Mouse (Mus musculus) forebrain, embryonic 13.5 days (tissue): ENCODE results near the gene Ggn. TPM values are rescaled to one million over a fixed set of nuclear protein-coding genes. Genes with fewer than 3 reads are reported as not detected.
A peak's percentile ranks its signal among the peaks of the same experiment; 100 is the strongest.
"Not testable (repeated sequence)": the region's sequence is repeated elsewhere in the genome, so short reads cannot be mapped to it uniquely, and the experiment has no call there.

Source experiments
- ATAC-seq: fragments of 200-750 bp; cut with Nextera tagmentation; 2 replicates; pipeline ENCODE4 v1.8.0; 2017
- H3K27ac ChIP-seq: fragments of 300-500 bp; sonication (generic); 2 replicates; pipeline ENCODE4 v1.5.1; 2015; ENCODE audit warnings: inconsistent platforms, mild to moderate bottlenecking, moderate library complexity
- H3K27me3 ChIP-seq: fragments of 300-500 bp; sonication (generic); 2 replicates; pipeline ENCODE4 v1.6.1; 2015; ENCODE audit warnings: mild to moderate bottlenecking, inconsistent platforms
- H3K36me3 ChIP-seq: fragments of 300-500 bp; sonication (generic); 2 replicates; pipeline ENCODE4 v1.6.1; 2015; ENCODE audit warnings: mild to moderate bottlenecking, inconsistent platforms; ENCODE audit not compliant: poor library complexity, severe bottlenecking
- H3K4me1 ChIP-seq: fragments of 300-500 bp; sonication (generic); 2 replicates; pipeline ENCODE4 v1.6.1; 2015; ENCODE audit warnings: inconsistent platforms
- H3K4me2 ChIP-seq: fragments of 300-500 bp; sonication (generic); 2 replicates; pipeline ENCODE4 v1.6.1; 2015; ENCODE audit warnings: inconsistent platforms, mild to moderate bottlenecking, moderate library complexity
- H3K4me3 ChIP-seq: fragments of 300-500 bp; sonication (generic); 2 replicates; pipeline ENCODE4 v1.5.1; 2015; ENCODE audit warnings: mild to moderate bottlenecking, inconsistent platforms
- H3K9ac ChIP-seq: fragments of 300-500 bp; sonication (generic); 2 replicates; pipeline ENCODE4 v1.6.1; 2015; ENCODE audit warnings: mild to moderate bottlenecking, inconsistent platforms
- H3K9me3 ChIP-seq: fragments of 300-500 bp; sonication (generic); replicated peaks from 2 replicates; pipeline ENCODE4 v1.6.1; 2016; ENCODE audit warnings: inconsistent platforms
- WGBS: fragments of 180-500 bp; shearing (Covaris S2); methylation state at CpG from one replicate; pipeline ENCODE4 v1.1.7; 2015; 5-methylcytosine and 5-hydroxymethylcytosine counted together
- polyA plus RNA-seq: library from polyadenylated mRNA; unstranded; fragments of >200 nt; fragmentation: Nextera tagmentation; extraction: Ambion mirVana; gene quantifications from 2 replicates; pipeline ENCODE4 v1.2.1, GENCODE M21; 2015

The Ggn gene
- polyA plus RNA-seq, 1 experiment from 2014 or later, result 0.65 TPM

DNA sequence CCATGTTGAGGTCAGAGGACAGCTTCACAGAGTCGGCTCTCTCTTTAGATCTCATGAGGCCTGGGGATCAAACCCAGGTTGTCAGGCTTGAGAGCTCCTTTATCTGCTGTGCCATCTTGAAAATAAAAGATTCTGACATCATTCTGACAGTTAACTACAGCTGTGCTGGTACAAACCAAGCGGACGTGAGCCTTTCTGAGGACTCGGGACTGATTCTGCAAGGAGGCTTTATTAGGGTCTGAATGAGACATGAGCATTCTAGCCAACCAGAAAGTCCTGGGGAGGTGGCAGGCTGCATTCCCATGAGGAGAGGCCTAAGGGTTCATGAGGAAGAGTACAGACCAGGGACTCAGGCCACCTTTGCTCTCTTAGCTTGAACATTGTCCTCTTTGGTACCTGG, 11.3 kb downstream of the Ggn start:
- H3K36me3 ChIP-seq, H3K9me3 ChIP-seq, H3K9ac ChIP-seq, H3K4me3 ChIP-seq, H3K27ac ChIP-seq, H3K27me3 ChIP-seq, H3K4me2 ChIP-seq, ATAC-seq: not testable (repeated sequence)
- H3K4me1 ChIP-seq, result peaks cover 20% of the 10 kb centered on the region
- WGBS, result 85% methylated on average over 4 of the region's 4 CpGs

DNA sequence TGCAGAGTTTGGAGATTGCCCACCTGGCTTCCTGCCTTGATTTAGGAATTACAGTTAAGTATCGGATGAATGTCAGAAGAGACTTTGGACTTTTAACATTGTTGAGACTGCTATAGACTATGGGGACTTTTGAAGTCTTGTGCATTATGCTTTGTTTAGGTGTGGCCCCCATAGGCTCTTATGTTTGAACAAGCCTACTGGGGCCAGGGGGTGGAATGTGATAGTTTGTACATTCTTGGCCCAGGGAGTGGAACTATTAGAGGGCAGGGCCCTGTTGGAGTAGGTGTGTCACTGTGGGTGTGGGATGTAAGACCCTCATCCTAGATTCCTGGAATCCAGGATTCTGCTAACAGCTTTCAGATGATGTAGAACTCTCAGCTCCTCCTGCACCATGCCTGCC, 24.2 kb downstream of the Ggn start:
- not testable (repeated sequence) for H3K36me3 ChIP-seq, H3K4me3 ChIP-seq, H3K9me3 ChIP-seq, H3K9ac ChIP-seq, H3K27ac ChIP-seq, H3K4me1 ChIP-seq, H3K27me3 ChIP-seq, ATAC-seq, H3K4me2 ChIP-seq
- 94% methylated on average over 1 of the region's 1 CpGs for whole genome bisulfite sequencing

DNA sequence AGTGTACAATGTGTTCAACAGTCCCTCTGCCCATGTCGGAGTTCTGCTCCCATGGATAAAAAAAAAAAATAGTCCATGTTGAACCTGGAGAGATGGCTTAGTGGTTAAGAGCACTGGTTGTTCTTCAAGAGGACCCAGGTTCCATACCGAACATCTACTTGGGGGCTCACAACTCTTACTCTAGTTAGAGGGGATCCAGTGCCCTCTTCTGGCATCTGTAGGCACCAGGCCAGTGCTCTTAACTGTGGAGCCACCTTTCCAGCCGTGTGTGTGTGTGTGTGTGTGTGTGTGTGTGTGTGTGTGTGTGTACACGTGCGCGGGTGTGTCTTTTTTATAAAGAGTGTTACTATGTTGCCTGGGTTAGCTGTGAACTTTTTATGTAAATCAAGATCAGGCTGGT, 32.6 kb downstream of the Ggn start:
- no peak for ATAC-seq
- Histone ChIP-seq H3K9me3 (no peaks in the 10 kb centered on the region), H3K4me3 (no peak overlapping the region), H3K27ac (no peak overlapping the region), H3K36me3 (no peaks in the 10 kb centered on the region), H3K27me3 (no peaks in the 10 kb centered on the region), H3K4me2 (no peak overlapping the region), H3K9ac (no peak overlapping the region), H3K4me1 (no peaks in the 10 kb centered on the region)
- WGBS, result 89% methylated on average over 6 of the region's 6 CpGs

DNA sequence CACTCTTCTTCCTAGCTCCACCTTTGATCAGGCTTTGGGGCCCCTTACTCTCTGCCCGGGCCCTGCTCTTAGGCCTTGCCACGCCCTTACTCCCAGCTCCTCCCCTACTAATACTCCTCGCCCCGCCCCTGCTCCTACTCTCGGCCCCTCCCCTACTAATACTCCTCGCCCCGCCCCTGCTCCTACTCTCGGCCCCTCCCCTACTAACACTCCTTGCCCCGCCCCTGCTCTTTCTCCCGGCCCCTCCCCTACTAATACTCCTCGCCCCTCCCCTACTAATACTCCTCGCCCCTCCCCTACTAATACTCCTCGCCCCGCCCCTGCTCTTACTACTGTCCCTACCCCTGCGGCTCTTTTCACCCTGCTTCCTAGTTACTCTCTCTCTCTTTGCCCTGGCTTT, 41.0 kb downstream of the Ggn start:
- WGBS, result 23% methylated on average over 15 of the region's 15 CpGs
- not testable (repeated sequence) for H3K9me3 ChIP-seq, H3K4me1 ChIP-seq, H3K27ac ChIP-seq, H3K9ac ChIP-seq, H3K36me3 ChIP-seq
- Histone ChIP-seq H3K4me2 (peak overlapping the region; percentile 47), H3K4me3 (peak overlapping the region; percentile 32), H3K27me3 (peaks cover 15% of the 10 kb centered on the region)
- 0 out of 2 replicates have a peak, but pooled peaks have one; percentile 31 for ATAC-seq

DNA sequence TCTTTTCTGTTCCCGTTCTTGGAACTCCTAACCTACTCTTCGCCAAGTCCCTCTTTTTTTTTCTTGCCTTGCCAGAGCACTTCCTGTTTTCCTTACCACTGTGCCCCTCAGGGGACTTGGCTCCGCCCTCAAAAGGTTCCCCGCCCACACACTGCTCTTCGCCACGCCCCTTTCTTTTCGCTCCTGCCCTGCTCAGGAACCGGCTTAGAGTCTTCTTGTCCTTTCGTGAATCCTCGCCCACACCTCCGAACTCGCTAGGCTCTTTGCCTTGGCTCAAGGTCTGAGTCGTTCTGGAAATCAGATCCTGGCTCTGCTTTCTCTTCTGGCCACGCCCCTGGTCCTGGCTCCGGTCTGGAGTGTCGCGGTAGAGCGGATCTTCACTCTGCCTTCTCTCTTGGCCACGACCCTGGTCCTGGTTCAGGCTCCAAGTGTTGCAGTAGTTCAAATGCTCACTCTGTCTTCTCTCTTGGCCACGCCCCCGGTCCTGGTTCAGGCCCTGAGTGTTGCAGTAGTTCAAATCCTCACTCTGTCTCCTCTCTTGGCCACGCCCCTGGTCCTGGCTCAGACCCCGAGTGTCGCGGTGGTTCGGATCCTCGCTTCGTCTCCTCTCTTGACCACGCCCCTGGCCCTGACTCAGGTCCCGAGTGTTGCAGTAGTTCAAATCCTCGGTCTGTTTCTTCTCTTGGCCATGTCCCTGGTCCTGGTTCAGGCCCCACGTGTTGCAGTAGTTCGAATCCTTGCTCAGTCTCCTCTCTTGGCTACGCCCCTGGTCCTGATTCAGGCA, 41.6 kb downstream of the Ggn start:
- Histone ChIP-seq H3K4me2 (peak overlapping the region; percentile 47), H3K27me3 (peaks cover 15% of the 10 kb centered on the region), H3K36me3 (no peaks in the 10 kb centered on the region), H3K4me1 (no peaks in the 10 kb centered on the region), H3K9ac (no peak overlapping the region), H3K27ac (no peak overlapping the region), H3K9me3 (no peaks in the 10 kb centered on the region), H3K4me3 (peak overlapping the region; percentile 32)
- WGBS, result 7% methylated on average over 34 of the region's 34 CpGs
- ATAC-seq, result peak; percentile 42; the same call in 1 of the 2 replicates

DNA sequence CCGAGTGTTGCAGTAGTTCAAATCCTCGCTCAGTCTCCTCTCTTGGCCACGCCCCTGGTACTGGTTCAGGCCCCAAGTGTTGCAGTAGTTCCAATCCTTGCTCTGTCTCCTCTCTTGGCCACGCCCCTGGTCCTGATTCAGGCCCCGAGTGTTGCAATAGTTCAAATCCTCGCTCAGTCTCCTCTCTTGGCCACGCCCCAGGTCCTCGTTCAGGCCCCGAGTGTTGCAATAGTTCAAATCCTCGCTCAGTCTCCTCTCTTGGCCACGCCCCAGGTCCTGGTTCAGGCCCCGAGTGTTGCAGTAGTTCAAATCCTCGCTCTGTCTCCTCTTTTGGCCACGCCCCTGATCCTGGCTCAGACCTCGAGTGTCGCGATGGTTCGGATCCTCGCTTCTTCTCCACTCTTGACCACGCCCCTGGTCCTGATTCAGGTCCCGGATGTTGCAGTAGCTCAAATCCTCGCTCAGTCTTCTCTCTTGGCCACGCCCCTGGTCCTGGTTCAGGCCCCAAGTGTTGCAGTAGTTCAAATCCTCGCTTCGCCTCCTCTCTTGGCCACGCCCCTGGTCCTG, 42.3 kb downstream of the Ggn start:
- Histone ChIP-seq H3K27ac (no peak overlapping the region), H3K4me2 (peak overlapping the region; percentile 53), H3K4me1 (no peaks in the 10 kb centered on the region), H3K4me3 (peak overlapping the region; percentile 3; the same call in 1 of the 2 replicates), H3K9me3 (no peaks in the 10 kb centered on the region), H3K27me3 (peaks cover 15% of the 10 kb centered on the region), H3K9ac (no peak overlapping the region), H3K36me3 (no peaks in the 10 kb centered on the region)
- ATAC-seq, result no peak
- 15% methylated on average over 26 of the region's 26 CpGs for WGBS

DNA sequence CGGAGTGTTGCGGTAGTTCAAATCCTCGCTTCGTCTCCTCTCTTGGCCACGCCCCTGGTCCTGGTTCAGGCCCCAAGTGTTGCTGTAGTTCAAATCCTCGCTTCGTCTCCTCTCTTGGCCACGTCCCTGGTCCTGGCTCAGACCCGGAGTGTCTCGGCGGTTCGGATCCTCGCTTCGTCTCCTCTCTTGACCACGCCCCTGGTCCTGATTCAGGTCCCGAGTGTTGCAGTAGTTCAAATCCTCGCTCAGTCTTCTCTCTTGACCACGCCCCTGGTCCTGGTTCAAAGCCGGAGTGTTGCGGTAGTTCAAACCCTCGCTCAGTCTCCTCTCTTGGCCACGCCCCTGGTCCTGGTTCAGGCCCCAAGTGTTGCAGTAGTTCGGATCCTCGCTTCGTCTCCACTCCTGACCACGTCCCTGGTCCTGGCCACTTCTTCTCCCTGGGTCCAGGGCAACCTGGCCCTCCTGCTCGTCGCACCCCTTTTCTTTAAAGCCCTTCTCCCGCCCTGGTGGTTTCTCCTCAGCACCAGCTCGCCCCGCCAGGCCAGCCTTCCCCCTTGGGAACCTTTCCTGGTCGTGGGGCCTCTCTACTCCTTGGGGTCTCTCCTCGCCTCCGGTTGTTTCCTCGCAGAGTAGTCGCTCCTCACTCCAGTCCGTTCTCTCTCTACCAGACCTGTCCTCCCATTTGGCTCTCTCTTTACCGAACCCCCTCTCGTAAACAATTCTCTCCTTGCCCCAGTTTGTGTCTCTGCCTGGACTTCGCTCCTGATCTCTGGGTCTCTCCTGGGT, 43.0 kb downstream of the Ggn start:
- H3K9me3 ChIP-seq, H3K27ac ChIP-seq, H3K36me3 ChIP-seq, H3K4me1 ChIP-seq, H3K9ac ChIP-seq: not testable (repeated sequence)
- H3K27me3 ChIP-seq, result peaks cover 15% of the 10 kb centered on the region
- H3K4me2 ChIP-seq, result peak overlapping the region; percentile 53
- WGBS, result 16% methylated on average over 40 of the region's 40 CpGs
- peak; percentile 25; the same call in 1 of the 2 replicates for ATAC-seq
- peak overlapping the region; percentile 27 for H3K4me3 ChIP-seq

DNA sequence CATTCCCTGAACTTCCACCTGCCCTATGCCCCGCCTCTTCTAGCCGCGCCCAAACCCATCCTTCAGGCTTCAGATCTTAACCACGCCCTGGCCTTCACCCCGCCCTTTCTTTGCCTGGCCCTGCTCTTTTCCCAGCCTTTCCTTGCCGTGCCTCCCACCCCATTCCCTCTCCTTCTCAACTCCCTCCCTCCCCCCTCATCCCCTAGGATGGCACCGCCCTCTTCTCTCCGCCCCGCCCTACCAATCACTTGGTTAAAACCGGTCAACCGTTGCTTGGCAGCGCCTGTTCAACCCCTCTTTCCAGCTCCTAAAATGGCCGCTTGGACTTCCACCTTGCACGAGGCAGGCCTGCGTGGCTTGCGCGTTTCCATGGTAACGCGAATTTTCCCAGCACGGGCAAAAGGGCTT, 43.7 kb downstream of the Ggn start, which contains the start of gene Catsperg1:
TSS of gene Catsperg1 (minus strand) at position 361 of the 408 bp plus-strand sequence.
- 1% methylated on average over 20 of the region's 20 CpGs for WGBS
- H3K27ac ChIP-seq, result no peak within 1 kb of the TSS

DNA sequence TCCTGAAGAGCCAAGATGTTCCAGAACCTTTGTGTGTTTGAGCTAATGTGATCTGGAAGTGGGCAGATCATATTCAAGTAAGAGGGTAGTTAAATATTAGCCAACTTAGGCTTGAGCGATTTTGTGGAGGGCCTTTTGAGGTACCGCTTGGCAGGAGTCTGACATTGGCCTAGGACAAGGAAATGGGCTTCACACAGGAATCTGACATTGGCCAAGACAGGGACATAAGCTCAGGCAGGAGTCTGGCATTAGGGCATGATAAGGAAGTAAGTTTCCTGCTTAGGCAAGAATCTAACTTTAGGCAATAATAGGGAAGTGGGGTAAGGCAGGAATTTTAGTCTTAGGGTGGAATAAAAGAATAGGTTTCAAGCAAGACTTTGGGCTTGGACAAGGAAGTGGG, 44.2 kb downstream of the Ggn start:
- ATAC-seq, result 0 out of 2 replicates have a peak, but pooled peaks have one; percentile 7
- Histone ChIP-seq H3K4me3 (no peak overlapping the region), H3K9ac (no peak overlapping the region), H3K4me1 (no peaks in the 10 kb centered on the region), H3K4me2 (peak overlapping the region; percentile 53; the same call in 1 of the 2 replicates), H3K36me3 (no peaks in the 10 kb centered on the region), H3K27me3 (peaks cover 15% of the 10 kb centered on the region), H3K9me3 (no peaks in the 10 kb centered on the region), H3K27ac (no peak overlapping the region)
- 77% methylated on average over 2 of the region's 2 CpGs for WGBS

More for the DNA sequence above, 43.7 kb downstream of the Ggn start, which contains the start of gene Catsperg1:
- peak within 1 kb of the TSS; percentile 27 for H3K4me3 ChIP-seq
- ATAC-seq, result peak; percentile 79
- H3K4me2 ChIP-seq, result peak within 1 kb of the TSS; percentile 53
- no peaks in the 10 kb centered on the region for H3K4me1 ChIP-seq
- no peaks in the 10 kb centered on the region for H3K9me3 ChIP-seq
- H3K27me3 ChIP-seq, result peaks cover 15% of the 10 kb centered on the region
- H3K36me3 ChIP-seq, result no peaks in the 10 kb centered on the region
- 0 out of 2 replicates have a peak within 1 kb of the TSS, but pooled peaks have one; percentile 12 for H3K9ac ChIP-seq

DNA sequence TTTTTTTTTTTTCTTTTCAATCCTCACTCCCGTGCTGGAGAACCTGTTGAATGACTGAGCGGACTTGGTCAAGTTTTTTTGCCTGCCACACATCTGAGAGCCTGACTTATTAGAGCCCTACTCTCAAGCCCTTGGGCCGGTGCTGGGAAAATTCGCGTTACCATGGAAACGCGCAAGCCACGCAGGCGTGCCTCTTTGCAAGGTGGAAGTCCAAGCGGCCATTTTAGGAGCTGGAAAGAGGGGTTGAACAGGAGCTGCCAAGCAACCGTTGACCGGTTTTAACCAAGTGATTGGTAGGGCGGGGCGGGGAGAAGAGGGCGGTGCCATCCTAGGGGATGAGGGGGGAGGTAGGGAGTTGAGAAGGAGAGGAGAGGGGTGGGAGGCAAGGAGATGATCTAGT, 44.8 kb downstream of the Ggn start:
- no peaks in the 10 kb centered on the region for H3K4me1 ChIP-seq
- 48% methylated on average over 15 of the region's 15 CpGs for WGBS

More for the DNA sequence above, 44.8 kb downstream of the Ggn start:
- Histone ChIP-seq H3K36me3 (no peaks in the 10 kb centered on the region), H3K4me3 (no peak overlapping the region), H3K27me3 (peaks cover 15% of the 10 kb centered on the region), H3K4me2 (no peak overlapping the region), H3K27ac (no peak overlapping the region), H3K9ac (no peak overlapping the region), H3K9me3 (peaks cover 4% of the 10 kb centered on the region)
- no peak for ATAC-seq
